Mouse (Mus musculus): ENCODE measurements around the gene Phactr4.

DNA sequence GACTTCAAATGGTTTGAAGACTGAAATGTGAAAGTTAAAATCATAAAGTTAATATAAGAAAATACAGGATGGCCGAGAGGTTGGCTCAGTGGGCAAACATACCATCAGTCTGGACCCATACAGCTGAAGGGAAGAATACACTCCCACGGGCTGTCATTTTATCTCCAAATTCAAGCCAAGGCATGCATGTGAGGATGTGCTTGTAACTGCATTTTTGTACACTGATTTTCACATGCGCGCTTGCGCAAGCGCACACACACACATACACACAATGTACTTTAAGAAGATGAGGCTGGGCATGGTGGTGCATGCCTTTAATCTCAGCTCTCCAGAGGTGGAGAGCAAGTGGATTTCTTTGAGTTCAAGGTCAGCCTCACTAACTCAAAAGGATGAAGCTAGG, 33.3 kb upstream of the Phactr4 start:
- TF ChIP-seq EP300 (IDR thresholded peaks at IDR 0.05; ENCODE audit: low read depth) (no peak), CTCF (IDR thresholded peaks at IDR 0.05; ENCODE audit: low read depth) (no peak)

All from heart, postnatal 0 days (tissue).